Mouse (Mus musculus) lung, embryonic 15.5 days (tissue): ENCODE measurements around the gene Skap1. TPM values are rescaled to one million over a fixed set of nuclear protein-coding genes. Genes with fewer than 3 reads are reported as not detected.

Experiments
- ATAC-seq: fragments of 200-750 bp; cut with Nextera tagmentation; 2 replicates; pipeline ENCODE4 v1.8.0; 2017; ENCODE audit warnings: moderate number of reproducible peaks, borderline replicate concordance; ENCODE audit not compliant: low FRiP score, low TSS enrichment; ENCODE audit errors: extremely low read depth
- H3K27ac ChIP-seq: fragments of 300-500 bp; sonication (generic); 2 replicates; pipeline ENCODE4 v1.5.1; 2015; ENCODE audit warnings: moderate library complexity, mild to moderate bottlenecking, inconsistent platforms
- H3K27me3 ChIP-seq: fragments of 300-500 bp; sonication (generic); 2 replicates; pipeline ENCODE4 v1.6.1; 2015; ENCODE audit warnings: inconsistent platforms
- H3K36me3 ChIP-seq: fragments of 300-500 bp; sonication (generic); 2 replicates; pipeline ENCODE4 v1.6.1; 2015; ENCODE audit warnings: inconsistent platforms
- H3K4me1 ChIP-seq: fragments of 300-500 bp; sonication (generic); 2 replicates; pipeline ENCODE4 v1.6.1; 2015; ENCODE audit warnings: inconsistent platforms
- H3K4me2 ChIP-seq: fragments of 300-500 bp; sonication (generic); 2 replicates; pipeline ENCODE4 v1.6.1; 2015; ENCODE audit warnings: inconsistent platforms, mild to moderate bottlenecking, moderate library complexity
- H3K4me3 ChIP-seq: fragments of 300-500 bp; sonication (generic); 2 replicates; pipeline ENCODE4 v1.5.1; 2015; ENCODE audit warnings: mild to moderate bottlenecking, inconsistent platforms
- H3K9ac ChIP-seq: fragments of 300-500 bp; sonication (generic); 2 replicates; pipeline ENCODE4 v1.6.1; 2015; ENCODE audit warnings: inconsistent platforms
- H3K9me3 ChIP-seq: fragments of 300-500 bp; sonication (generic); 2 replicates; pipeline ENCODE4 v1.6.1; 2016; ENCODE audit warnings: inconsistent platforms
- WGBS: fragments of 180-500 bp; shearing (Covaris S2); methylation state at CpG from one replicate; pipeline ENCODE4 v1.1.7; 2015; 5-methylcytosine and 5-hydroxymethylcytosine counted together
- polyA plus RNA-seq: library from polyadenylated mRNA; unstranded; fragments of >200 nt; fragmentation: Nextera tagmentation; extraction: Ambion mirVana; gene quantifications from 2 replicates; pipeline ENCODE4 v1.2.1, GENCODE M21; 2015

Gene Skap1
- 1.6 and 6.6 TPM in 2 replicates for polyA plus RNA-seq

DNA sequence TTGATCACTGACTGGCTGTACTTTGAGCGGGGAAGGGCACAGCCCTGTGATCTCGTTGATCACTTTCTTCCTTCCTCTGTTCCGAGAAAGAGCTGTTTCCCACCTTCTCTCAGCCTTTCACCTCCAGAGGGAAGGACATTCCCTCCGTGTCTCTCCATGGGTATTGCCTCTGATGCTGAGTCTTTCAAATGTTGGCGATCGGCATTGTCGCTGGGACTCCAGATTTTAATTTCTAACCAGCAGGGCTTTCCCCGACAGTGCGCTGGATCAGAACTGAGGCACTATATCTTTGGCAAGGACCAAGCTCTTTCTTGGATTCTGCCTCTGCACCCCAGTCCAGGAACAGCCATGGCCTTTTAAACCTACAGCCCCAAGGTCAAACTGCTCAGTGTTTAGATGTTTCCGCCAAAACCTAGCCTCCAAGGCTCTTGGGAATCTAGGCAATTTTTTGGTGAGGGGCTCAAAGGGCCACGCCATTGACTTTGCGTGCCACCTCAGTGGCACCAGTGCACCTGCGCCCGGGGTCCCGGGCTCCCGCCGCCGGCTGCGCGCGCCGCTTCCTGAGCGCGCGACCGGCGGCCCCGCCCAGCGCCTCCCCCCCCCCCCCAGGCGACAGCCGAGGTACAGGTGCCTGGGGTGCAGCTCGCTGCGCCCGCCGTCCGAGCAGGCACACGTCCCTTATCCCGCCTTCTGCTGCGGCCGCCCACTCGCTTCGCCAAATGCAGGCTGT lies at the start of gene Skap1:
Skap1 (plus strand) TSS at position 608 of the 730 bp plus-strand sequence.
- H3K27me3 ChIP-seq = peaks cover 44% of the 10 kb centered on the region
- peaks cover 30% of the 10 kb centered on the region for H3K4me1 ChIP-seq
- H3K9ac ChIP-seq = peak within 1 kb of the TSS; percentile 6; the same call in 1 of the 2 replicates
- WGBS = 11% methylated on average over 41 of the region's 42 CpGs
- no peaks in the 10 kb centered on the region for H3K9me3 ChIP-seq
- no peak within 1 kb of the TSS for H3K27ac ChIP-seq
- H3K36me3 ChIP-seq = no peaks in the 10 kb centered on the region
- H3K4me2 ChIP-seq = peak within 1 kb of the TSS; percentile 77
- peak within 1 kb of the TSS; percentile 36 for H3K4me3 ChIP-seq
- ATAC-seq = no peak

DNA sequence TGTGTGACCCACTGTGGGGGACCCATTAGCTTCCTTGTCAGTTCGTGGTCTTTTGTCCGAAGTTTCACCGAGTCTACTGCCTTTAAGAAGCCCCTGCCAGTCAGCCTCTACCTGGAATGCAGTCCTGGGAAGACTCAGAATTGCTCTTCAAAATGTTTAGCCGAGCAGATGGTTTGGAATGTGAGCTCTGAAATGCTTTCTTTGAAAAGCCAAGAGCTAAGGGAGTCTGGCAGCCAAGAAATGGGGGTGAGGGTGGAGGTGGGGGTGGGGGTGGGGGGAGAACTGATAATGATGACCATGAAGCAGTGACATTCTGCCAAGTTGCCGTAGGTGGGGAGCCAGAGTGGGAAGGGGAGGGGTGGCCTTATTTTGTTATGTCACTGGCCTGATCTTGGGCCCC lies 43.3 kb upstream of the Skap1 start:
- WGBS = 20% methylated on average over 5 of the region's 5 CpGs
- Histone ChIP-seq H3K4me3 (no peak overlapping the region), H3K9me3 (no peaks in the 10 kb centered on the region), H3K4me1 (peaks cover 20% of the 10 kb centered on the region), H3K27me3 (no peaks in the 10 kb centered on the region), H3K36me3 (no peaks in the 10 kb centered on the region), H3K4me2 (0 out of 2 replicates have a peak overlapping the region, but pooled peaks have one; percentile 16), H3K9ac (no peak overlapping the region), H3K27ac (peak overlapping the region; percentile 47)
- no peak for ATAC-seq

DNA sequence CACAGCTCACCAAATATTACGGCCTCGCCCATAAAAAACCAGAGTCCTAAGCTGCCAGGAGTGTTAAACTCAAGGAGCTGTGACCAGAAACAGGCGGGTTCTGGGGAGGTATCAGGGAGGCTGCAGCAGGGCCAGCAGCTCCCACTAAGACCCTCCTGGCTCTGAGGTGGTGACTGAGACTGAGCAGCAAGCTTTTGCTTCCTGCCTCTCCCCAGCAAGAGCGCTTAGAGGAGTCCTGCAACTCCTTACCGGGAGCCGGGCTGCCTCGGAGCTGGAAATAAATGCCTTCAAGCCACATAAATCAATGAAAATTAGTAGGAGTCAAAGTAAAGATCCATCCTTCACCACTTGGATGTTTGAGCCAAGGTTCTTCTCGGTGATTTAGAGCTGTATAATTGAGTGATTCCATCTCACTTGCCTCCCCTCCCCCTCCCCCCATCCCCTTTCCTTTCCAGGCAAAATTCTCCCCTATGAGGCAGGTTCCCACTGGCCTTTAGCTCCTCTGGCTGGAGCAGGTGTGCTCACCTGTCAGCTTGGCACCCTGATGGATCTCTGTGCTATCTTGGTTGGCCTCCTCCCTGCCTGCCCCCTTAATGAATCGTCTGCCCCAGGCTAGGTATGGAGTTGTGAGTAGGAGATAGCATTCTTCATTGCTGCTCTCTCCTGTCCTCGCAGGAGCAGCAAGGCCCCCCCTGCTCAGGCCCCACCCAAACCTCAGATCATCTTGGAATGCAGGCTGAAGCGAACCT lies 42.7 kb upstream of the Skap1 start:
- Histone ChIP-seq H3K4me1 (peaks cover 25% of the 10 kb centered on the region), H3K9ac (no peak overlapping the region), H3K9me3 (no peaks in the 10 kb centered on the region), H3K27ac (peak overlapping the region; percentile 47; the same call in 1 of the 2 replicates), H3K36me3 (no peaks in the 10 kb centered on the region), H3K4me2 (peak overlapping the region; percentile 16; the same call in 1 of the 2 replicates), H3K4me3 (no peak overlapping the region), H3K27me3 (no peaks in the 10 kb centered on the region)
- ATAC-seq = no peak
- 21% methylated on average over 11 of the region's 11 CpGs for WGBS

DNA sequence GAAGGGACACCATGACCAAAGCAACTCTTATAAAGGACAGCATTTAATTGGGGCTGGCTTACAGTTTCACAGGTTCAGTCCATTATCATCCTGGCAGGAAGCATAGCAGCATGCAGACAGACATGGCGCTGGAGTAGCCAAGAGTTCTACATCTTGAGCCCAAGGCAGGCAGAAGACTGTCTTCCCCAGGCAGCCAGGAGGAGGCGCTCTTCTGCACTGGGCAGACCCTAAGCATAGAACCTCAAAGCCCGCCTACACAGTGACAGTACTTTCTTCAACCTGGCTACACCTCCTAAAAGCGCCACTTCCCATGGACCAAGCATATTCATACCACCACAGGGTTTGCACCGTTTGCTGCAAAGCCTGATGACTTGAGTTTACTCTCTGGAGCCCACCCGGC lies 39.2 kb upstream of the Skap1 start:
- Histone ChIP-seq H3K9me3 (no peaks in the 10 kb centered on the region), H3K4me1 (peaks cover 32% of the 10 kb centered on the region), H3K4me2 (no peak overlapping the region), H3K4me3 (no peak overlapping the region), H3K36me3 (no peaks in the 10 kb centered on the region), H3K27ac (no peak overlapping the region), H3K27me3 (peaks cover 4% of the 10 kb centered on the region; the same call in 1 of the 2 replicates), H3K9ac (no peak overlapping the region)
- ATAC-seq = no peak
- 86% methylated on average over 6 of the region's 6 CpGs for WGBS

DNA sequence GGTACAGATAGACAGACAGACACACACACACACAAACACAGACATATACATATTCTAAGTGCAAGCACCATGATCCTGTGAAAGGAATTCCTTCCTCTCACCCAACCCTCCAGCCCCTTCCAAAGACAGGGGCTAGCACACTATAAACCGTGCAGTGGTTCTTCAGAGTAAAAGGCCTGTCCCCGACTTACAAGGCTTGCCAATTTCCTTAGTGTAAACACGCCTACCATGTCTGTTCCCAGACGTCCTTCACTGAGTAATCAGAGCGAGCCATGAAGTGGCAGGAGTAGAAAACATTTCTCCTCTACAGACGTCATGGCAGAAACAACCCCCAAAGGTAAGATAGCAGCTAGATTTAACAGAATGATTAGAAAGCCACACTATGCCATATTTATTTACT lies 38.2 kb upstream of the Skap1 start:
- H3K4me1 ChIP-seq = peaks cover 26% of the 10 kb centered on the region
- no peak overlapping the region for H3K27ac ChIP-seq

DNA sequence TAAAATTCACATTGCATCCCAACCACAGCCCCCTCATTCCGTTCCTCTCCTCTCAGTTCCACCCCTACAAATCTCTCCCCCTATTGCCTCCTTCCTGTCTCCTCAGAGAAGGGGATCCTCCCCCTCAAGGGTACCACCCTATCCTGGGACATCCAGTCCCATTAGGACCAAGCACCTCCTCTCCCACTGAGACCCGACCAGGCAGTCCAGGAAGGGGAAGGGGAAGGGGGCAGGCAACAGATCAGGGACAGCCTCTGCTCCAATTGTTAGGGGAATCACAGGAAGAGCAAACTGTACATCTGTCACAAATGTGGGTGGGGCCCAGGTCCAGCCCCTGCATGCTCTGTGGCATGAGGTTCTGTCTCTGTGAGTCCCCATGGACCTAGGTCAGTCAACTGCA lies 37.6 kb upstream of the Skap1 start:
- Histone ChIP-seq H3K4me3 (no peak overlapping the region), H3K9me3 (no peaks in the 10 kb centered on the region), H3K4me1 (peaks cover 19% of the 10 kb centered on the region), H3K36me3 (no peaks in the 10 kb centered on the region), H3K4me2 (no peak overlapping the region), H3K9ac (no peak overlapping the region), H3K27ac (no peak overlapping the region), H3K27me3 (peaks cover 4% of the 10 kb centered on the region; the same call in 1 of the 2 replicates)
- ATAC-seq = peak; percentile 53; the same call in 1 of the 2 replicates
- 53% methylated on average over 2 of the region's 2 CpGs for WGBS

More for the DNA sequence above, 38.2 kb upstream of the Skap1 start:
- peak; percentile 72; the same call in 1 of the 2 replicates for ATAC-seq
- no peaks in the 10 kb centered on the region for H3K36me3 ChIP-seq
- H3K9me3 ChIP-seq = no peaks in the 10 kb centered on the region
- WGBS = 13% methylated on average over 6 of the region's 6 CpGs
- H3K27me3 ChIP-seq = peaks cover 4% of the 10 kb centered on the region; the same call in 1 of the 2 replicates
- no peak overlapping the region for H3K4me3 ChIP-seq
- H3K9ac ChIP-seq = no peak overlapping the region
- no peak overlapping the region for H3K4me2 ChIP-seq

DNA sequence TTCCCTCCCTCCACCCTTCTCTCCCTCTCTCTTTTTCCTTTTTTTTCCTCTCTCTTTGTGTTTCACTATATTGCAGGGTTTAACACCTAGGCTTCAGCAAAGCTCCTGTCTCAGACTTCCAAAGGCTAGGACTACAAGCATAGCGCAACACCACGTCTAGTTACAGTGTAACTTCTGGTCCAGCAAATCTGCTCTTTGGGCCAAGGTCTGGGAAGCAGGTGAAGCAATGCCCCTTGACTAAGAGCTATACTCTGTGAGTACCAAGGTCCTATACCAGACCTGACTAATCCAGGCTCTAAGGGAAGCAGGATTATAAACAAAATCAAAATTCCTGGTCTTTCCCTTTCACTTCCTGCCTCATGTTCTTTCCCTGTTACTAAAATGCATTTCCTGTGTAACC lies 35.3 kb upstream of the Skap1 start:
- WGBS = 79% methylated on average over 2 of the region's 2 CpGs
- Histone ChIP-seq H3K27ac (no peak overlapping the region), H3K27me3 (peaks cover 4% of the 10 kb centered on the region; the same call in 1 of the 2 replicates), H3K4me1 (peaks cover 19% of the 10 kb centered on the region), H3K36me3 (no peaks in the 10 kb centered on the region), H3K9ac (no peak overlapping the region), H3K4me2 (no peak overlapping the region), H3K9me3 (no peaks in the 10 kb centered on the region), H3K4me3 (no peak overlapping the region)
- no peak for ATAC-seq

DNA sequence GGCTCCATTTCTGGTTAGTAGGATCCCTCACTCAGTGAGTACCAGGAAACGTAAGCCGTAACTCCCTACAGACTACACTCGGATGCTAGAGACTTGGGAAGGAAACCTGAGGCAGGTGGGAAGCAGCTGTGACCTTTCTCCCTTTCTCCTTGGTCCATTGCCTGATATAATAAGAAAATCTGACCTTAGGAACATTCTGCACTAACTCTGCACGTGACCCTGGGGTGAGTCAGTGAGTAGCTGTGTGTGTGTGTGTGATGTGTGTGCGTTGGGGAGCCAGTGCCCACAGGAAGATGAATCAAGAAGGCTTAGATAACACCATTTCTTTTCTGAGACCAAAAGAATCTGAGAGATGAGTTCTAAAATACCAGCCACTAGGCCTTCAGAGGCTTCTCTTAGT lies 34.5 kb upstream of the Skap1 start:
- 72% methylated on average over 5 of the region's 5 CpGs for WGBS
- Histone ChIP-seq H3K4me3 (no peak overlapping the region), H3K4me1 (peaks cover 19% of the 10 kb centered on the region), H3K36me3 (no peaks in the 10 kb centered on the region), H3K9ac (no peak overlapping the region), H3K27me3 (peaks cover 4% of the 10 kb centered on the region; the same call in 1 of the 2 replicates), H3K4me2 (no peak overlapping the region), H3K27ac (no peak overlapping the region), H3K9me3 (no peaks in the 10 kb centered on the region)
- no peak for ATAC-seq

DNA sequence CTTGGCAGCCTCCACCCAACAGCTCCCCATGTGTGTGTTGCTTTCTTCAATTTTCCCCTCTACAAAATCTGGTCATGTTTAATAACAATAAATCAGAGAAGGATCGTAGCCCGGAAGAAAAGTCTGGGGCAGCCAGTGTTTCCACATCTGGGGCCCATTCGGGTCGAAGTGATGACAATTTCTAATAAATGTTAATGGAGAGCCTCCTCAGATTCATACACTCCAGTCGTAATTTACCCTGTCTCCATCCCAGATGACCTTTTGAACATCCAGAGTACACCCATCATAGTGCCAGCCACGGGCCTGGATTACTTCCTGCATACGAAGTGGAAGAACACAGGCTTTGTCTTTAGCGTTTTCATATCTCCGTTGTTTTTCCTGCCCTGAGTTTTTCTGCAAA lies 32.5 kb upstream of the Skap1 start:
- Histone ChIP-seq H3K27me3 (peaks cover 4% of the 10 kb centered on the region; the same call in 1 of the 2 replicates), H3K9me3 (no peaks in the 10 kb centered on the region)
- 27% methylated on average over 9 of the region's 9 CpGs for WGBS

DNA sequence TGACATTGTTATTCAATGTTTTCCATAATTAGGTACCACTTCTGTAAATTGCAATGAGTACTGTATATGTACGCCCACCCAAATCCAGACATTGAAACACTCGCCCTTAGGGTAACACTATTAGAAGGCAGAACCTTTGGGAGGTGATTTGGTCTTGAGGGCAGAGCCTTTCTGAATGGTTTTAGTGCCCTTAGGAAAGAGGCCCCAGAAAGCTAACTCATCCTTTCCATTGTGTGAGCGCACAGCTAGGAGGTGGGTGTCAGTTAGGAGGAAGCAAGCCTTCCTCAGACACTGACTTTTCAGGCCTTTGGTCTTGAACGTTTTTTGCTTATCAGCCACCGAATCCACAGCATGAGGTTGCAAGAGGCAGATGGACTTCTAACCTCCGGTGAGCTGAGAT lies 29.5 kb upstream of the Skap1 start:
- H3K36me3 ChIP-seq = no peaks in the 10 kb centered on the region
- H3K4me2 ChIP-seq = no peak overlapping the region
- H3K9me3 ChIP-seq = no peaks in the 10 kb centered on the region
- 0 out of 2 replicates have a peak, but pooled peaks cover 3% of the 10 kb centered on the region for H3K4me1 ChIP-seq
- WGBS = 63% methylated on average over 6 of the region's 6 CpGs
- no peak overlapping the region for H3K4me3 ChIP-seq
- no peak overlapping the region for H3K27ac ChIP-seq
- H3K9ac ChIP-seq = no peak overlapping the region
- H3K27me3 ChIP-seq = 0 out of 2 replicates have a peak, but pooled peaks cover under 1% of the 10 kb centered on the region
- no peak for ATAC-seq

More for the DNA sequence above, 32.5 kb upstream of the Skap1 start:
- ATAC-seq = no peak
- Histone ChIP-seq H3K36me3 (no peaks in the 10 kb centered on the region), H3K27ac (no peak overlapping the region), H3K9ac (no peak overlapping the region), H3K4me2 (no peak overlapping the region), H3K4me3 (no peak overlapping the region), H3K4me1 (peaks cover 8% of the 10 kb centered on the region; the same call in 1 of the 2 replicates)

DNA sequence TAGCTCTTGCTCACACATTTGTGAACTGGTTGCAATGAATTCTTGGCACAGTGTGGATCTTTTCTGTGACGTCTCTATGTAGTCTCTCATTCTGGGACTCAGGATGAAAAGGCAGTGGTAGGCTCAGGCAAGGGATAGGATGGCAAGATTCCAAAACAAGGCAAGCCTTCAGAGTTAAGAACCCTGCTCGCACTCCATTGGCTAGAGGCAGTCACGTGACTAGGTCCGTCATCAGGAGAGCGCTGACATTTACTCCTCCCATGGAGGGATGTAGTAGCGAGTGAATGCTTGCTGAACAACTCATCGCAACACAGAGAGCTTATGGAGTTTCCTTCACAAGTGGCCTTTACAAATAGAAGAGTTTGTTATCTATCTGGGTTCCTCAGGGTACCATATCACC lies 27.9 kb upstream of the Skap1 start:
- Histone ChIP-seq H3K27me3 (no peaks in the 10 kb centered on the region), H3K27ac (no peak overlapping the region), H3K9me3 (no peaks in the 10 kb centered on the region), H3K4me3 (no peak overlapping the region), H3K4me1 (0 out of 2 replicates have a peak, but pooled peaks cover 3% of the 10 kb centered on the region), H3K4me2 (0 out of 2 replicates have a peak overlapping the region, but pooled peaks have one; percentile 5), H3K9ac (no peak overlapping the region), H3K36me3 (no peaks in the 10 kb centered on the region)
- ATAC-seq = no peak
- WGBS = 59% methylated on average over 7 of the region's 7 CpGs

DNA sequence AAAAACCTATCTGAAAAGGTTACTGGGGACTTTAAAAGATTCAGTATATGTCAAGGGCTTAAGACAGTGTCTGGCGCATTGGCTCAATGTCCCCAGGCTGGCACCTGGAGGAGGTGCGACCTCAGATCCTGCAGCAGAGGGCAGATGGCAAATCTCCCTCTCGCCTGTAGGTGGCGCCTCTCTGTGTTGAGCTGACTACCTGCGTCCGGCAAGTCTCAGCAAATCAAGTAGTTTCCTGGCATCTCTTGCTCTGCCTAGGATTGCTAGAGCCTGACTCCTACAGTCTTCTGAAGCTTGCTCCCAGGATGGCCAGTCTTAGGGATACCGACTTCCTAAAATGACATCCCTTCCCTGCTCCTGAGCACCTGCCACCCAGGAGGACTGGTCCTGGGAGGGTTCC lies 25.6 kb upstream of the Skap1 start:
- no peaks in the 10 kb centered on the region for H3K4me1 ChIP-seq
- H3K9me3 ChIP-seq = no peaks in the 10 kb centered on the region
- no peak overlapping the region for H3K4me3 ChIP-seq
- no peak; the same call in 1 of the 2 replicates for ATAC-seq
- H3K27ac ChIP-seq = no peak overlapping the region
- H3K9ac ChIP-seq = no peak overlapping the region
- H3K4me2 ChIP-seq = no peak overlapping the region
- 7% methylated on average over 7 of the region's 7 CpGs for WGBS
- H3K36me3 ChIP-seq = no peaks in the 10 kb centered on the region
- H3K27me3 ChIP-seq = no peaks in the 10 kb centered on the region
